Mouse (Mus musculus) cerebellum, adult 8-10 months (tissue): Measurements from ENCODE around the gene Pde4b.
A peak's percentile ranks its signal among the peaks of the same experiment; 100 is the strongest.

Experiments used
- DNase-seq: peaks from one replicate; pipeline ENCODE4 v3.0.0; 2022

Pde4b gene

GRCm38 (mm10) chr4:102297558-102297957, 210.2 kb downstream of the Pde4b start:
- no peak for DNase-seq

- no peak for DNase-seq
These were observed 215.2 kb downstream of the Pde4b start for GRCm38 (mm10) chr4:102302568-102302967.

GRCm38 (mm10) chr4:102307661-102308297, 220.4 kb downstream of the Pde4b start:
- no peak for DNase-seq

- DNase-seq = no peak
These were observed 223.3 kb downstream of the Pde4b start for GRCm38 (mm10) chr4:102310630-102311029.

DNA sequence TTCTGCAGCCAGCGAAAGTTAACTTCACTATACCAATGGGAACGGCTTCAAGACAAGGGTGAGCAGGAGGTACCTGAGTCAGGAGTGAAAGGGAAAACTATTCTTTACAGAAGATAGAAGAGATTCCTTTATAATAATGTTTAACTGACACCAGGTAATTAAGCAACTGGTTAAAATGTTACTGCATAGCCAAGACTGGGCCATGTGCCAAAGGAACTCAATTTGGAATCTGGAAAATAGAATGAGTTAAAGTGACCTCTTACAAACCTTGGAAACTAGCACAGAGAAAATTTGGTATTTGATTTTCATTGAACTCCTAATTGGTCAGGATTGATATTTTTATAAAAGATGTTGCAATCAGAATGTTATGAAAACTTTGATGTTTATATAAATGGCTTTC, 228.7 kb downstream of the Pde4b start:
- DNase-seq = peak; percentile 21

DNA sequence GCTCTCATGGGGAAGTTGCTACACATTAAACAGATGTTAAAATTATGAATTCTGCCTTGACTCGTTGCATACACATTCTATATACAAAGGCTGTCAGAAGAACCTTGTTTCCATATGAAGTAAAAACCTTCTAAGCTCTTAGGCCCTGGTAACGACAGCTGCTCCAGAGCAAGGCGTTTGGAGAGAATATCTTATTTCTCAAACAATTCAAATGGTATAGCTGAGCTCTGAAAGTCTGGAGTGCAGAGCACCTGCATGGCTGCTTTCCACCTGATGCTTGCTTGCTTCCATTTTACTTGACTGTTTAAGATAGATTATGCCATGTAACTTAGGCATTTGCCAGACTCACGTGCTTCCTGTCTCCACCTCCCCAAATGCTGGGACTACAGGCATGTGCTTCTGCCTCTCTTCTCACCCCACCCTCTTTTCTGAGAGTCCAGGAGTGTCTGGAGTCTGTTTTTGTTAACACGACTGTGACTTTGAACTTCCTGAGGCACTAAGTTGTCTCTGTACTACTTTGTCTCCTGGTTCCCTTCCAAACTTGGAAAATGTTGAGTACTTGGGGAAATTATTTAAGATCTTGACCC, 229.4 kb downstream of the Pde4b start:
- no peak for DNase-seq

DNA sequence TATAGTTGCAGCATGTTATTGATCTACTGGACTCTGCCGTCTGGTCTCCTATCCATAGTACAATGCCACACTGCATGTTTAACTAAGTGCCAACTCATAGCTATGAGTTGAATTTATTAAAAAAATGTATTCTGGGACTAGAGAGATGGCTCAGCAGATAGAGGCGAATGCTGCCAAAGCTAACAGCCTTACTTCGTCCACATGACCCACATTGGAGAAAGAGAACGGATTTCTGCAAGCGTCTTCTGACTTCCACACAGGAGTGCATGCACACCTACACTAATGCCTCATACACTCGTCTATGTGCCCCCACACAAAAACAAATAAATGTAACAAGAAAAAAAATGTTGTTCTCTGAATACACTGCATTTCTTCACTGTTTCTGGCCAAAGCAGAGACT, 231.3 kb downstream of the Pde4b start:
- peak; percentile 15 for DNase-seq

- no peak for DNase-seq
These were observed 234.0 kb downstream of the Pde4b start for GRCm38 (mm10) chr4:102321340-102321739.

DNA sequence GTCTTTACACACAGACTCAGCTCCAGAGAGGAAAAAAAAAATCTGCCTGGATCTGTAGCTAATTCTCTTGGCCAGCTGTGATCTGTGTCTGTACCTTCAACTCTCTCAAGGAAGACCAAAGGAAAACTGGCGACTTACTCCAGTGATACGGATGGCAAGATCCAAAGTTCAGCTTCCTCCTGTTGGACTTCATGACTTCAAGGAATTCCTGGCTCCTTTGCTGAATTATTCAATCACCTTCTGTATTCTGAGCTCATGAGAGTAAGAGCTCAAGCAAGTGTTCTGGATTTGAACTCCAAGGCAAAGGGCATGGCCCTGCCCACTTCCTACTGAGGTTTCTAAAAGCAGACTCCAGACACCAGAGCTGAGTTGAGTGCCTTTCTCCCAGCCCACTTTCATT, 245.0 kb downstream of the Pde4b start:
- DNase-seq = no peak

- no peak for DNase-seq
These were observed 245.5 kb downstream of the Pde4b start for GRCm38 (mm10) chr4:102332885-102333284.

- no peak for DNase-seq
These were observed 259.7 kb downstream of the Pde4b start for GRCm38 (mm10) chr4:102346911-102347492.

DNA sequence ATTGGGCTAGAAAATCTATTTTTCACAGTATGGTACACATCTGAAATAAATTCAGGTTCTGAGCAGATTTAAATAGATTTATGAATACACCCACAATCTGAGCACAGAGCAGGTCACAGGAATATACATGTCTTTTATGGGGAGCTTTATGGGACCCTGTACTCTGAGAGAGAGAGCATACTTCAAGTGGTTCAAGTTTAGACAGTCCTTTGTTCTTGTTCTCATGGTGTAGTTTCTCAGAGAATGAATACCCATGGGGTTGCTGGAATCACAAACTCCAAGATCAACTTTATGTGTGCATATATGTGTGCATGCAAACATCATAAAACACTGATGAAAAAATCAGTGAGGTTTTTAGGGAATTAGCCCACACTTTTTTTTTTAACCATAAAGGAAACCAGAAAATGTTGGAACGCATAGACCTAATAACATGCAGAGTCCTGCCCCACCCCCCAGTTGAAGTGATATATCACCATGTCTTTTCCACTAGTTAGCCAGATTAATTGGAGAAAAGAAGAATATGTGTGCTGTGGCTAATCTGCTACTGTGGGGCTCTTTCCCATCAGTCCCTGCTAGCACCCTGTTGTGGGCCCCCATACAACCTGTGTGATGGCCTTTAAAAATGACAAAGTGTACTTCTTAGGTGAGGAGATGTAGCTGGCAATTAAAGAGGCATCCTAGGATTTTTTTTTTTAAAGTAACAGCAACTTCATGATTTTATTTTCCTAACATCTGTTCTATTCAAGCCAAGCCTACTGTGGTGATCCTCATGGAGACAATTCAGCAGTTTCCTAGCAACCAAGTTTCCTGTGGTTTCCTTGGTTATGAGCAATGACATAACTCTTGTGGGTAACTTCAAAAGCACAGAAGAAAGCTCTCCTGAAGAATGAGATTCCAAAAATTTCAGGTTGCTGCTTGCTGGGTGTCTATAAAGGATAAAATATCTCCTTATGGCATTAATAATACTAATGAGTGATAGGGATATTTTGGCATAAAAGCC, 264.4 kb downstream of the Pde4b start:
- DNase-seq = no peak

- DNase-seq = peak; percentile 85
These were observed 266.5 kb downstream of the Pde4b start for GRCm38 (mm10) chr4:102353641-102354403.

- DNase-seq = no peak
These were observed 280.9 kb downstream of the Pde4b start for GRCm38 (mm10) chr4:102368105-102368735.

GRCm38 (mm10) chr4:102374614-102375013, 287.3 kb downstream of the Pde4b start:
- no peak for DNase-seq

- no peak for DNase-seq
These were observed 295.6 kb downstream of the Pde4b start for GRCm38 (mm10) chr4:102382763-102383505.

DNA sequence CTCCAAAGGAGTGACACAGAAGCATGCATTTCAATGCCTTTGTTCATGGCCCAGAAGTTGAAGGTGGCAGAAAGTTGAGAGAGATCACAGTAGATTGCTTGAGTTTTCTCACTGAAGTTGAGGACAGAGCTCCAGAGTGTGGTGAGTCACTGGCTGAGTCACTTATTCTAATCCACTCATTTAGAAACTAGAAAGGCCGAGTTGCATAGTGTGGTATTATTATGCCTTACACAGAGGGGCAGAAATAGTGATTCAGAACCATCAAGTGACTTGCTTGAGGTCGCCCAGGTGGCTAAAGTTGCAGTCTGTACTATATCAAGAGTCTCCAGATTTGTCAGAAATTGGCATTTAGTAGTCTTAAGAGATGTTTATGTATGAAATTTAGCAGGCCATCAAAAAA, 306.3 kb downstream of the Pde4b start:
- DNase-seq = no peak

DNA sequence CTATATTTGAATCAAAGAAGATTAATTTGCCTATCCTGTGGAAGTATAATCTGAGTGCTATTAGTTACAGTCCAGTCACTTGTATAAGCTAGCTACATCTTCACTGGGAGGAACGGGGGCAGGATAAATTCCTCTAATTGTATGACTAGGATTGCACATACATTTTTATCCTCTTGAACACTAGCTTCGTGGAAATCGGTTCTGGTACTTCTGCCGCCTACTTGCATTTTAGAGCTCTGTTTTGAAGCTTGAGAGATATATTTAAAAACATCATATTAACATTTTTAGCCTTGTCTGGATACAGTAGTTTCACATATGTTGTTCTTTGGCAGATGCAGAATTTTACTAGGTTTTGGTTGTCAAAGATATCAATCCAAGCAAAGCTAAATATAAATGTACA, 310.0 kb downstream of the Pde4b start:
- no peak for DNase-seq

DNA sequence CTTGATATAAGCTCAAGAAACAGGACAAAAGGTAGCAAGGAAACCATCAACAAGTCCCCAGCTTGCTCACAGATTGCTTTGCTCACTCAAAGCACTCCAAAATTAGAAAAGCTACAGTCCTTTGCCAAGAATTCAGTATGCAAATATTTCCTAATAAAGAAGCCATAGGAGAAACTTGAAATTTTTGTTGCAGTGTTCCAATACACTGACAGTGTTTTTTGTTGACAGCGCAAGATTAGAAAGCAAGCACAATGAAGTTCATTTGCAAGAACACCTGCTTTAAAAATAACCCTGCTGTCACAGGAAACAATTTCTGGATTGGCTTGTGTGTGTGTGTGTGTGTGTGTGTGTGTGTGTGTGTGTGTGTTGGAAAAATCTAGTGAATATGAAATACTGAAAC, 311.2 kb downstream of the Pde4b start:
- DNase-seq = no peak

GRCm38 (mm10) chr4:102406848-102407247, 319.5 kb downstream of the Pde4b start:
- DNase-seq = no peak

DNA sequence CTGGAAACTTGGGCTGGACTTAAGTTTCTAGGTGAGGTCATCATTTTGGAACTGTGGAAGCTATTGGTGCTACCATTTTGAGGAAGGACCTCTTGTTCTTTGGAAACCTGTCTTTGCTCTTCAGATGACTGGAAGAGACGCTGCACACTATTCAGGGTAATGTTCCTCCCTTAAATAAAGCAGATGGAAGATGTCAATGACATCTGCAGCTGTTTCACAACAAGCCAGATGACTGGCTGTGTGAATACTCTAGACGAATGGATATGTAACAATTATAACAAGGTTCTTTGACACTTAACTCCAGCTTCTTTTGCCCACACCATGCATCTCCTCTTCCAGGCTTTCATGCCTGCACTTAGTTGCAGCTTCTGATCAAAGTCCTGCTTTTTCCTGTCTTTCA, 320.8 kb downstream of the Pde4b start:
- no peak for DNase-seq
